Mouse (Mus musculus): Measurements from ENCODE around the gene Tnrc6b.

GRCm38 (mm10) chr15:80892341-80892740 is 181.2 kb downstream of the Tnrc6b start:
- TF ChIP-seq ZNF384 (IDR thresholded peaks at IDR 0.05; ENCODE audit: low read depth, low read length) (no peak), HCFC1 (IDR thresholded peaks at IDR 0.05; ENCODE audit: borderline replicate concordance, insufficient read depth, low read length) (no peak)

Data from ES-E14 (cell line).